Mouse (Mus musculus) cerebellum, adult 2 months (tissue): ENCODE data around the gene Atxn7l1. TPM values are rescaled to one million over a fixed set of nuclear protein-coding genes. Genes with fewer than 3 reads are reported as not detected.

ENCODE experiments used
- DNase-seq, 2 experiments: peaks; one replicate each; pipeline ENCODE4 v3.0.0; 2021
- H3K27ac ChIP-seq: fragments of 200-500 bp; 2 replicates; pipeline ENCODE4 v1.5.1; 2012; ENCODE audit warnings: low read length, control low read depth, inconsistent platforms; ENCODE audit not compliant: insufficient read depth
- H3K27me3 ChIP-seq: fragments of 200-500 bp; 2 replicates; pipeline ENCODE4 v1.6.1; 2012; ENCODE audit warnings: inconsistent platforms, mild to moderate bottlenecking, low read length, moderate library complexity; ENCODE audit not compliant: control insufficient read depth, insufficient read depth
- H3K4me1 ChIP-seq: fragments of 200-500 bp; 2 replicates; pipeline ENCODE4 v1.6.1; 2011; ENCODE audit warnings: low read length; ENCODE audit not compliant: control insufficient read depth, insufficient read depth
- H3K4me3 ChIP-seq: fragments of 200-500 bp; replicated peaks from 2 replicates; pipeline ENCODE3; 2011; ENCODE audit warnings: mild to moderate bottlenecking, low read depth, low read length, control low read depth; ENCODE audit not compliant: insufficient read depth
- CTCF ChIP-seq: fragments of 200-500 bp; IDR thresholded peaks from 2 replicates; pipeline ENCODE4 v1.5.1; 2011; ENCODE audit warnings: low read depth, mild to moderate bottlenecking, control low read depth, low read length, moderate library complexity, borderline replicate concordance; ENCODE audit not compliant: insufficient read depth
- POLR2A ChIP-seq: fragments of 200-500 bp; IDR thresholded peaks from 2 replicates; pipeline ENCODE4 v1.6.1; 2011; ENCODE audit warnings: low read length, control low read depth, borderline replicate concordance; ENCODE audit not compliant: insufficient read depth
- WGBS: fragments of 180-500 bp; shearing (Covaris S2); methylation state at CpG from one replicate; pipeline ENCODE4 v1.1.7; 2018; 5-methylcytosine and 5-hydroxymethylcytosine counted together
- polyA plus RNA-seq: library from polyadenylated mRNA; depleted of rRNA; stranded (reverse); fragments of >200 nt; gene quantifications from 2 replicates; pipeline ENCODE4 v1.2.3, GENCODE M21; 2012

Gene Atxn7l1
- polyA plus RNA-seq, 1 experiment, result 38.7 TPM

- Histone ChIP-seq H3K27me3 (no peaks in the 10 kb centered on the region), H3K4me1 (peaks cover 7% of the 10 kb centered on the region; the same call in 1 of the 2 replicates), H3K27ac (no peak overlapping the region), H3K4me3 (no peak overlapping the region)
- no peak for DNase-seq
- TF ChIP-seq CTCF, result no peak
- no peak for TF ChIP-seq POLR2A
- WGBS, result 43% methylated on average over 11 of the region's 11 CpGs
Measured at GRCm38 (mm10) chr12:33225117-33225541, 77.6 kb downstream of the Atxn7l1 start.

GRCm38 (mm10) chr12:33225978-33226377, 78.5 kb downstream of the Atxn7l1 start:
- no peak overlapping the region for H3K27ac ChIP-seq
- TF ChIP-seq POLR2A (no peak), CTCF (no peak)
- H3K4me3 ChIP-seq, result no peak overlapping the region
- DNase-seq, result no peak
- peaks cover 3% of the 10 kb centered on the region; the same call in 1 of the 2 replicates for H3K4me1 ChIP-seq
- no peaks in the 10 kb centered on the region for H3K27me3 ChIP-seq
- WGBS, result 85% methylated on average over 1 of the region's 1 CpGs

- Histone ChIP-seq H3K27ac (no peak overlapping the region), H3K4me1 (peaks cover 3% of the 10 kb centered on the region; the same call in 1 of the 2 replicates), H3K4me3 (no peak overlapping the region), H3K27me3 (no peaks in the 10 kb centered on the region)
- DNase-seq, result no peak
- TF ChIP-seq CTCF, result no peak
- TF ChIP-seq POLR2A, result no peak
- 77% methylated on average over 9 of the region's 10 CpGs for WGBS
Measured at GRCm38 (mm10) chr12:33226596-33226995, 79.1 kb downstream of the Atxn7l1 start.

GRCm38 (mm10) chr12:33235314-33235713, 87.8 kb downstream of the Atxn7l1 start:
- 84% methylated on average over 4 of the region's 4 CpGs for WGBS
- Histone ChIP-seq H3K27me3 (no peaks in the 10 kb centered on the region), H3K4me1 (peaks cover 16% of the 10 kb centered on the region), H3K4me3 (no peak overlapping the region), H3K27ac (no peak overlapping the region)
- no peak for TF ChIP-seq POLR2A
- no peak for TF ChIP-seq CTCF
- peak in 1 of 2 experiments; percentile 5 for DNase-seq

- WGBS, result 22% methylated on average over 13 of the region's 13 CpGs
- Histone ChIP-seq H3K4me1 (peaks cover 16% of the 10 kb centered on the region), H3K27ac (no peak overlapping the region), H3K27me3 (no peaks in the 10 kb centered on the region), H3K4me3 (no peak overlapping the region)
- peak in 1 of 2 experiments; percentile 13 for DNase-seq
- TF ChIP-seq POLR2A (no peak), CTCF (no peak)
Measured at GRCm38 (mm10) chr12:33235771-33236323, 88.4 kb downstream of the Atxn7l1 start.

GRCm38 (mm10) chr12:33236344-33237049, 89.0 kb downstream of the Atxn7l1 start:
- no peak overlapping the region for H3K27ac ChIP-seq
- H3K4me3 ChIP-seq, result no peak overlapping the region
- peaks cover 16% of the 10 kb centered on the region for H3K4me1 ChIP-seq
- WGBS, result 52% methylated on average over 11 of the region's 11 CpGs
- no peaks in the 10 kb centered on the region for H3K27me3 ChIP-seq
- no peak for TF ChIP-seq POLR2A
- TF ChIP-seq CTCF, result no peak
- DNase-seq, result peak in 1 of 2 experiments; percentile 14

GRCm38 (mm10) chr12:33237108-33237507, 89.6 kb downstream of the Atxn7l1 start:
- H3K27me3 ChIP-seq, result no peaks in the 10 kb centered on the region
- WGBS, result 67% methylated on average over 5 of the region's 5 CpGs
- peaks cover 16% of the 10 kb centered on the region for H3K4me1 ChIP-seq
- no peak overlapping the region for H3K27ac ChIP-seq
- TF ChIP-seq CTCF, result no peak
- no peak for TF ChIP-seq POLR2A
- no peak overlapping the region for H3K4me3 ChIP-seq
- DNase-seq, result peak in 1 of 2 experiments; percentile 44

- no peak overlapping the region for H3K27ac ChIP-seq
- peaks cover 22% of the 10 kb centered on the region for H3K4me1 ChIP-seq
- WGBS, result 87% methylated on average over 8 of the region's 8 CpGs
- TF ChIP-seq POLR2A, result no peak
- no peak for TF ChIP-seq CTCF
- no peak for DNase-seq
- no peaks in the 10 kb centered on the region for H3K27me3 ChIP-seq
- H3K4me3 ChIP-seq, result no peak overlapping the region
Measured at GRCm38 (mm10) chr12:33242679-33243078, 95.2 kb downstream of the Atxn7l1 start.
